Mouse (Mus musculus) neutrophil, adult 5-6 weeks (primary cell): ENCODE results near the gene Dok5. TPM values are rescaled to one million over a fixed set of nuclear protein-coding genes. Genes with fewer than 3 reads are reported as not detected.

Experiments used
- ATAC-seq: fragments of 151-379, 151-347 bp; 2 replicates; pipeline ENCODE4 v1.8.0; 2017; ENCODE audit warnings: mild to moderate bottlenecking, moderate TSS enrichment; ENCODE audit not compliant: insufficient number of reproducible peaks, poor library complexity, low FRiP score, severe bottlenecking; ENCODE audit errors: extremely low read depth
- total RNA-seq: library from RNA; stranded (forward); fragments of 200-1000 nt; gene quantifications from 2 replicates; pipeline ENCODE4 v1.2.3, GENCODE M21; 2017

The Dok5 gene
- total RNA-seq: not detected in 2 replicates

DNA sequence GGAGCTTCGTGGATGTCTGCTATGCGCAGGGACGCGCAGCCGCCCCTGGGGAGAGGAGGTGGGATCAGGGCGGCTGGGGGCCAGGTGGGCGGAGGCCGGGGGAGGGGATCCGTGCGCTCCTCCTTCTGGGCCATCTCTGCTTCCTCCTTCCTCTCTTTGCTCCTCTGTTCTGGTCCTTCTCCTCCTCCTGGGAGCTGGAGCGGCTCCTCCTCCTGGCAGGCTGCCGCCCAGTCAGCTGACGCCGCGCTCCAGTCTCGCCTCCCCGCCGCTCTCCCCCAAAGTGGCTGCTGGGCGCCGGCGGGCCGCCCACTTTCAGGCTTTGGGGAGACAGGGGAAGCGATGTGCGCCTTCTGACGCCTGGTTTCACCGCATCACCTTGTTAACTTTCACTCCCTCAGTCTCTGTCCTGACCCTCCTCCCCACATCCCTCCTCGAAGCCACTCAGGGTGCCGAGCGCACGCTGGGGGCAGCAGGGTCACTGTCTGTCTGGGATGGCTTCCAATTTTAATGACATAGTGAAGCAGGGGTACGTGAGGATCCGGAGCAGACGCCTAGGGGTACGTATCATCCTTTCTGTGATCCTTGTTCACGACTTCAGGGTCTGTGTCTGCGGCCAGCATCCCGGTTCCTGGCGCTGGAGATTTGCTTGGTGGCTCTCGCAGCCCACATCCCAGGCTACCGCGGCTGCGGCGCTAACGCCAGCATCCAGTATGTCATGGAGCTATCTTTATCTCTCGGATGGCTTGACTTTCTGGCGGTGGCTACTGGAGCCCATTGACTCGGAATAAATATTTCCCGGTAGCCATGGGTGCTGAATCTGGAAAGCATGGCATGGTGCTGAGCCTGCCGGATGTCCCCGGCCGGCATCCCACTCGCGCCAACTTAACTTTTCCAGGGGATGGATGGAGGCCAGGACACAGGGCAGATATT lies at the start of gene Dok5:
TSS of gene Dok5 (plus strand) at position 176 of the 930 bp plus-strand sequence.
- no peak for ATAC-seq

DNA sequence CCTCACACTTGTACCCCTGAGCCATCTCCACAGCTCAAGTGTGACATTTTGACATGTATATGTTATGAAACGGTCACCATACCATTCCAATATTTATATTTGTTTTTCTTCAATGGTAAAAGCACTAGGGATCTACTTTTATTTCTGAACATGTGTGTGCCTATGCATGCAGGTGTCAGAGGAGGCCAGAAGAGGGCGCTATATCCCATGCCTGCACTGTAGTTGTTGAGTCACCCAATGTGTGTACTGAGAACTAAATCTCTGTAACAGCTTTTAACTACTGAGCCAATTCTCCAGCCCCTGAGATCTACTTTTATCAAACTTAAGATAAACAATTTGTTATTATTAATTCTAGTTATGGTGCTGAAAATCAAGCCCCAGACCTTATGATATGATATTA lies 48.2 kb upstream of the Dok5 start:
- no peak for ATAC-seq

DNA sequence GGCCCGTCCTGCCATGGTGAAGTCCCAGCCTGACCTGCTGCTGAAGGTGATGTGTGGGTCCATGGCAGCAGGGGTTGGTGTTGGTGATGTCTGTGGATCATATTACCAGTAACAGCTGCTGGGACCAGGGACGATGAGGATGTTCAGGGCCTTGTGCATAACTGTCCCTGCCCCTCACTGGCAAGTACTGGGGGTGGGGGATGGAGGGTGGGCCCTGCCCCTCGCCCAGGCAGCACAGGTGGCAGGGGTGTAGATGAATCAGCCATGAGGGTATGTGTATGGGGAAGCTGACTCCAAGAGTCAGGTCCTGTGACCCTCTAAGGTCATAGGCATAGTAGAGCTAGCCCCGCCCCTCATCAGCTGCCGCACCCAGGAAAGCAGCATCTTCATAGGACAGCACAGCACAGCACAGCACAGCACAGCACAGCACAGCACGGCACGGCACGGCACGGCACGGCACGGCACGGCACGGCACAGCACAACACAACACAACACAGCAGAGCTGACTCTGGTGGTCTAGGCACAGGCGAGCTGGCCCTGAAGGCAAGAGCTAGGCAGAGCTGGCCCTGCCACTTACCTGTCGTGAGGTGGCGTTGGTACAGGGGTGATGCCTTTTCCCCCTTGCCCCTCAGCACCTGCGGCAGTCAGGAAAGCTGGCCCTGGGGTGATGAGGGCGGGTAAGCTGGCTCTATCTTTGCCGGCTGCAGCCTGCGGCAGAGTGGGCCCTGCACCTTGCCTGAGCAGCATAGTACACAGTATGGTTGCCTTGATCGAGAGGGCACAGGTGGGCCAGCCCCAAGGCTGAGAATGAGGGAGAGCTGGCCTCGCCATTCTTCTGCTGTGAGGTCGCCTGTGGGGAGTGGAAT lies 36.3 kb upstream of the Dok5 start:
- no peak for ATAC-seq

DNA sequence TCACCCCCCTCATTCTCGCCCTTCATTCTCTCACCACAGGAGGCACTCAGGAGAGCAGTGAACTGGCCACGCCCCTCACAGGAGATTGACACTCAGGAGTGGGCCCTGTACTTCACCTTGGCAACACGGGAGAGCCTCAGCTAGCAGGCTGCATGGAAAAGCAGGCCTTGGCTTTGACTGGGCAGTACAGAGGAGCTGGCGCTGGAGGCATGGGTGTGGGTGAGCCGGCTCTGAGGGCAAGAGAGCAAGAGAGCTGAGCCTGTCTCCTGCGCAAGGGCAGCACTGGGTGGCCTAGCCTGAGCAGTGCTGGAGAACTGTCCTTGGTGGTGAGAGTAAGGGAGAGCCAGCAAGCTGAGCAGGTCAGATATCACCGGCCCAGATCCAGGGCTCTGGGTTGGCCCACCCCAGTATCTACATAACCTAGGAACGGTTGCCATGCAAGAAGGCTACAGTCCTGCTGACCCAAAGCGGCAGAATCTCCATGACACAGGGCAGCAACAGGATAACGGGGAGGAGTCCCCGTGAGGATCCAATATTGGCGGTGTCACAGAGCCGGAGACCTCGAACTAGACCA lies 35.6 kb upstream of the Dok5 start:
- ATAC-seq: no peak

DNA sequence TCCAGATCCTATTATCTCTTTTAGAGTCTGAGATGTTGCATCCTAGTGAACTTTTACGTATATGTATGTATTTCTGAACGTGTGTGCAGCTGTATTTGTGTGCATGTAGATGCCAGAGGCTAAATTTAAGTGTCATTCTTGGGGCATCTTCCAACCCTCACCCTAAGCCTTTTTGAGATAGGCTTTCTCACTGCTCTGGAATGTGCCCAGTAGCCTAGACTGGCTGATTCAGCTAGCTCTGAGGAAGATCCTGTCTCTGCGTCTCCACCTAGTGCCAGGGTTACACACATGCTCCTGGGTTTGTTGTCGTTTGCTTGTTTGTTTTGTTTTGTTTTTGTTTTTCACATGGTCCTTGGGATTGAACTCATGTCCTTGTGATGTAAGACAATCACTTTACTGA lies 31.1 kb upstream of the Dok5 start:
- no peak for ATAC-seq

DNA sequence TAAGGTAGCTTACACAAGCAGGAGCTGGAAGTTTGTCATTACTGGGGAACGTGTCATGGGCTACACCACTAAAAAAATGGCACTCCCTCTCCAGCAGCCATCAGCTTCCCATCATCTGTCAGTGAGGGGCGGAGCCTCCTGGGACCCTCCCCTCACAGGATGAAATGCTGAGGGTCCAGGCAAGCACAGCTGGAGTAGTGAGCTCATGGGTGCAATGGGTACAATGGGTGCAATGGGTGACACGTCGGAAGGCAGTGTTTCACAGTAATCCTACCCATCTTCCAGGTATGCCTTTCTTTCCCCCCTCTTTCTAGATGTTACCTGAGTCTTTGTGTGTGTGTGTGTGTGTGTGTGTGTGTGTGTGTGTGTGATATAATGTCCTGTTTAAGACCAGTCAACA lies 25.1 kb upstream of the Dok5 start:
- no peak for ATAC-seq

DNA sequence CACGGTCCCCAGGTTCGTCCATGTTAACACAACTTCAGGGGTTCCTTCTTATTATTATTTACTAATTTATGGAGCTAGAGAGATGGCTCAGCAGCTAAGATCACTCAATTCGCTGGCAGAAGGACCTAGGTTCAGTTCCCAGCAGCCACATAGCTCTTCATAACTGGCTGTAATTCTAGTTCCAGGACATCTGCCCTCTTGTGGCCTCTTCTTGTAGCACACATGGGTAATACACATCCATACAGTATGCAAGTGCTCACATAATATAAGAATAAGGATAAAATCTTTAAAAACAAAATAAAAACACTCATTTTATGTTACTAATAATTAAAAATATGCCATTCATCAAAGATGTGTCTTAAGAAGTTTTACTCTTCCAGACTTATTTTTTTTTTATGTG lies 23.9 kb upstream of the Dok5 start:
- ATAC-seq: no peak

DNA sequence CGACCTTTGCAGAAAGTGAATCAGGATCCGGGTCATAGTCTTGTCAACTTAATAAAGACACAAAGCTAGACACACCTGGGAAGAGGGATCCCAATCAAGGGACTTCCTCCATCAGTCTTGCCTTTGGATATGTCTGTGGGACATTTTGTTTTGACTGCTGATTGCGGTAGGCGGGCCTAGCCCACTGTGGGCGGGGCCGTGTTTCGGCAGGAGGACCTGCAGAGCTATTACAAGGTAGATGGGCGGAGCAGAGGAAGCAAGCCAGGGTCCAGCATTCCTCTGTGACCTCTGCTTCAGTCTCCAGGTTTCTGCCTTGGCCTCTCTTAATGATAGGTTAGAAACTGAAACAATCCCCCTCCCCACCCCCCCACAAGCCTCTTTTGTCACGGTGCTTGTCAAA lies 22.7 kb upstream of the Dok5 start:
- no peak for ATAC-seq

DNA sequence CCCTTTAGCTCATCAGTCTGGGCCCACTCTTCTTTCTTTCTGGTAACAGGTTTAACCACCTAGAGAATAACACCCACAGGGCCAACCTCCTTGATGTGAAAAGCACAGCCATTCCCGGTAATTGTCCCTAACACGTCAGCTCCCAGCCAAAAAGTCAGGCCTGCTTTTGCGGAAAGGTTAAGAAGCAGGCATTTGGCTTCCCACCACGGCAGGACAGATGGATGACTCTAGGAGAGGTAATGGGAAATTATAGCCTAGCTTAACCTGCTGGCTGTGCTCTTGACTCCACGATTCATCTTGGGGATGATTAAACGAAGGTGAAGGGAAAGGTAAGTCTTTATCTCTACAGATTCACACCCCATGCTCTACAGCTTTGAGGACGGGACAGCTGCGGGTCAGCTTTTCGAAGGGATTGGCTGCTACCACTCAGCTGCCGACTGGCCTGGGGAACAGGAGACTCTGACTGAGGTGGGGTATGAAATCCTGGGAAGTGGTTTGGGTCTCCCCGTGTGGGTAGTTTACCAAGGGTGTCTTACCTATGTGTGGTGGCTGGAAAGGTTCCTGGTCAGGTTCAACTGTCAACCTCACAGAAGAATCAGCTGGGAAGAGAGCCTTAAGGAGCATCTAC lies 18.8 kb upstream of the Dok5 start:
- ATAC-seq: no peak

DNA sequence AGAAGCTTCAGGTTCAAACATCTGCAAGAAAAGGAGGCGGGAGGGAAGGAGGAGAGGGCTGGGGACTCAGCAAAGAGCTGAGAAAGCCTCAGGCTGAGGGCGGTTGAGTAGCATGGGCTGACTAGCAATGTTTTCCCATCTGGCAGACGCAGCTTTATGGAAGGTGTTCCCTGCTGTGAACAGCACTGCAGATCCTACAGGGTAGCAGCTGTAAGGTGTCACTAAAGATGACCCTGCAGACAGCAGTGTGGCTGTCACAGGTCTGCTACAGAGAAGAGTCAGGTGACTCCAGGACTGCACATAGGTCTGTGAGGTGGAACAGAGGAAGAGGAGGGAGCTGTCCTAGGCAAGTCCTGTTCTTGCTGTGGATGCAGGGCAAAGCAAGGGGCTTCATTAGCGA lies 11.2 kb upstream of the Dok5 start:
- no peak for ATAC-seq

DNA sequence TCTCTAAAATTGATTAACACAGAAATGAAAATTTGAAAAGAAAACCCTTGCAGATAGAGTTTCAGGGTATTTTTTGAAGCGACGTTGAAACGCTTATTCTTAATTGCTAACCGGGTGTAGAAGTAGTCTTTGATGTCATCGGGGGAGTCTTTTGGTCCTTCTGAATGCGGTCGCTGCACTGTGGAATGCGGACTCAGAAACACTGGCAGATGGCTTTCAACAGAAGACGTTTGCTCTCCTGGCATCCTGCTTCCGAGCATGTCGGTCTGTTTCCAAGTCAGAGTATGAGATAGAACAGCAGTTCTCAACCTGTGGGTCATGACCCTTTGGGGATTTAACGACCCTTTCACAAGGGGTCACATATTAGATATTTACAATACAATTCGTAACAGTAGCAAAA lies 7.5 kb upstream of the Dok5 start:
- no peak for ATAC-seq

DNA sequence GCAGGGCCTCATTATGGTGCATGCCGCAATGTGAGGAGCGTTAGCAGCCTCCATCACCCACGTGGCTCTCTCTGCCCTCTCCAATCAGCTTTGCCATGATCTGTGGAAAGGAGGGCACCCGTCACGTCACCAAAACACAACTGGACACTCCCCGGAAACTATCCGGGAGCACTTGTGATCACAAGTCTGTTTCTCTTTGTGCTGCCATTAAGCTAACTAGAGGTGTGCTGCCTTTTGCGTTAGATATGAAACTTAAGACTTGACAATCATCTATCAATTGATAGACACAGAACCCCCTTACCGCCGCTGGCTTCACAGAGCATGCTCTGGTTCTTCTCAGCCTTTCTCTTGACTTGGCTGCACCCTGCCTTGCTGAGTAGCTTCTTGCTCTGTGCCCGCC lies 6.9 kb upstream of the Dok5 start:
- no peak for ATAC-seq

DNA sequence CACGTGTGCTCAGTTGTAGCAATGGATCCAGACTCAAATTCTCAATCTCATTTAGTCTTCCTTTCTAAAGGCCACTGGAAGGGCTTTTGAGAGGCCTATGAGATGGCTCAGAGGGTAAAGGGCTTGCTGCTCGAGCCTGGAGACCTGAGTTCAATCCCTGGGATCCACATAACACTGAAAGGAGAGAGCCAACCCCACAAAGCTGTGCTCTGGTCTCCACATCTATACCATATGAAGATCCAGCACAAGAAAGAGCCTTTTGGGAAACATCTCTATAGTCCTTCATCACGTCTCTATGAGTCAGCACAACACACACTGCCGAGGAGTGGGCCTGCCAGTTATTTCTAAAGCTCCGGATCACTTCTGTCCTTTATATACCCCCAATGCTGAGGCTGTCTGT lies 5.8 kb upstream of the Dok5 start:
- ATAC-seq: no peak

DNA sequence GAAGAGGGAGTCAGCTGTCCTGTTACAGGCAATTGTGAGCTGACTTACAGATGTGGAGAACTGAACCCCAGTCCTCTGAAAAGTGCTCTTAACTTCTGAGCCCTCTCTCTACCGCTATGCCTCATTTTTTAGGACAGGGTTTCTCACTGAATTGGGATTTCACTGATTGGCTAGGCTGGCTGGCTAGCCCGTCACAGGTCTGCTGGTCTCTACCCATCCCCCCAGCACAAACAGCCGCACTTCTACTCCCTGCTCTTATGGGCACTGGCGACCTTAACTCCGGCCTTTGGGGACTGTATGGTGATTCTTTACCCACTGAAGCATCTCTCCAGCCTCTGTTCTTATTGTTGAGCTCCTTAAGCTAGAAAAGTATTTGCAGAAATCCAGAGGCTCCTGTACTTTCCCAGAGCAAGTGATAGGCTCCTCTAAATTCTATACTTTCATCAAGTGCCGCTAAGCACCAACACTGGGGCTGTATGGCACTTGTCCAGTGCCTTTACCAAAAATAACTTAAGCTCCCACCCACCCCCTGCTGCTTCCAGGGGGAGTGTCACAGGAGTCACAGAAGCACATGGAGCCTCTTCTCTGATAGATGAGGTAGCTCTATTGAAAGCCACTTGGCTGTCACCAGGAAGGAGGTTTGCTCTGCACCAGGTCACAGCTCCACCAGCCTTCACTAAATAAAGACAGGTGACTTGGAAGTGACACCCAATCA lies 4.5 kb upstream of the Dok5 start:
- no peak for ATAC-seq

DNA sequence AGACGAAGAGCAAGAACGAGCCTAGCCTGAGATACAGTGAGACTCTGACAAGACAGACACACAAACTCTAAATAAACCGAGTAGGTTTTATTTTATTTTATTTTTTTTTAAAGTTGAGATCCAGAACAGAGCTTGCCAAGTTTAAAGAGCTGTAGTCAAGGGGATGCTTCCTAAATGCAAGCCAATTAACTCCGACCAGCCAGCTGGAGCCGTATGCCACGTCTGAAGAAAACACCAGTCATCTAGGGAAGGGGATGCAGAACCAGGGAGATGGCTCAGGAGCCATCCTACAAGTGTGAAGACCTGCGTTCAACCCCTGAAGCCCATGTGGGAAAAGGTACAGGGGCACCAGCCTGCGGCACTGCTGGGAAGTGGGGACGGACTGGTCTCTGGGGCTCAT lies 2.7 kb upstream of the Dok5 start:
- ATAC-seq: no peak

DNA sequence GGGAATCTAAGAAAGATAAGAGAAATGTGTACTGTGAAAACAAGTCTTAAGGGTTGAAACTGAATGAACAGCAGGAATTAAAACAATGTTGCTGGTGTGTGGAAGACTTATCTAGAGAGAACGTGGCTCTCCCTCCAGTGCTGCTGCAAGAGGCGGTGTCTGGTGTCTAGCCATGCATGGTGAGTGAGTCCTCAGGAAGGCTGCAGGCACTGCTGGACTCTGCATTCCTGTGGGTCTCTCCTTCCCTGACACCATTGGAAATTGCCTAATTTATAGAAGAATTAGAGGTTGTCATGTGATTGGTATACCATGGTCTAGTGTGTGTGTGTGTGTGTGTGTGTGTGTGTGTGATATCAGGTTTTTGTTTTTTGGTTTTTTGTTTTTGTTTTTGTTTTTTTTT lies 1.9 kb upstream of the Dok5 start:
- ATAC-seq: no peak

DNA sequence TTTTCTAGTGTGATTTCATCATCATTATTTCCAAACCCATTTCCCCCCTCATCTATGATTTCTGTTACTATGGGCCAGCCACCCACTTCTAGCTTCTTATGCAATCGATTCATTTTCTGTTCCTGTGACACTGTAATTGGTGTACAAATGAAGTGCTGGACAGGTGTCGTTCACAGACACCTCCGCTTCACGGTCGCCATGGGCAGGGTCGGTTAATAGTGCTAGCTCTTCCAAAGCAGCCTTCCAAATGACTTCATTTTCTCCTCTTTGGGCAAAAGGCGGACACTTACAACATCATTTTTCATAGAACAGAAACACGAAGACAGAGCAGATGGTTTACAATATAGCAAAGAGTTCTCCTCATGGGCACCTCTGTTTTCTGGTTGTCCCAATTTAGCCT lies 1.5 kb upstream of the Dok5 start:
- no peak for ATAC-seq

DNA sequence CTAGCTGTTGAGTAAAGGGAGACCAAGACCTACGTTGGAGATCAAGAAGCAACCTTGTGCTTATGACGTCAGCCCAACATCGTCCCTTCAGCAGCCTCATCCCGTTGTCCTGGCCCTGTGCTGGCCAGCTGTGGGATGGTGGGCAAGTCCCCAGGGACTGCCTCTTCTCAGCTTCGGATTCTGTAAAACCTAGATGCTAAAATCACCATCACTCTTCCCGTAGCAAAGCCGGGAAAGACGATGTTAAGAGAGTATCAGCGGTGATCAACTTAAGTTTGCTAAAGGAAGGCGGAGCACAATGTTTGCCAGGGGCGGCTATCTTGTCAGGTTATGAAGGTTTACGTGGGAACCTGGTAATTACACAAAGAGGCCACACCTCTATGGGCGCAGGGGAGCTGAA lies 826 bp upstream of the Dok5 start:
- no peak for ATAC-seq

DNA sequence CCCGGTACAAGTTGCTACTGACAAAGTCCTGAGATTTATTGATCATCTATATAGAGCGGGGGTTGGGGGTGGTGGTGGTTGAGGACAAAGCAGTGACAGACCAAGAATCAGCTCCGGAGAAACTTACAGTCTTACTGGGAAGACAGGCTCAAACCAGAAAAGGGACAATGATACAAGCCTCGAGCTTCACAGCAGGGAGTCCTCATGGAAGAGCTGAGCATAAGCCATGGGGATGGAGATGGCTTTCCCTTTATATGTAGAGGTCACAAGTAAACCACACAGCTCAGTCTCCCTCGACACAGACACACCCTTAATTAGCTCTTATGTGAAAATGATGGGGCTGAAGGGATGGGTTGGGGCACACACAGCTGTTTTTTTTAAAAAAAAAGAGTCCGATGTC lies 402 bp upstream of the Dok5 start:
- ATAC-seq: no peak
